Mouse (Mus musculus) heart, postnatal 0 days (tissue): ENCODE data around the gene Gm26602. TPM values are rescaled to one million over a fixed set of nuclear protein-coding genes. Genes with fewer than 3 reads are reported as not detected.

Experiments
- ATAC-seq: fragments of 200-750 bp; cut with Nextera tagmentation; 2 replicates; pipeline ENCODE4 v1.8.0; 2017; ENCODE audit warnings: low read depth, moderate number of reproducible peaks, moderate library complexity; ENCODE audit not compliant: insufficient read depth
- DNase-seq: peaks from one replicate; pipeline ENCODE4 v3.0.0-alpha.2; 2016; ENCODE audit warnings: low spot score
- H3K27ac ChIP-seq: fragments of 300-500 bp; sonication (generic); 2 replicates; pipeline ENCODE4 v1.5.1; 2014; ENCODE audit warnings: low read depth, mild to moderate bottlenecking
- H3K27me3 ChIP-seq: fragments of 300-500 bp; sonication (generic); 2 replicates; pipeline ENCODE4 v1.6.1; 2014; ENCODE audit warnings: low read length, mixed read lengths; ENCODE audit not compliant: control insufficient read depth, insufficient read depth
- H3K36me3 ChIP-seq: fragments of 300-500 bp; sonication (generic); replicated peaks from 2 replicates; pipeline ENCODE4 v1.6.1; 2014; ENCODE audit warnings: low read length, mixed read lengths; ENCODE audit not compliant: control insufficient read depth, insufficient read depth
- H3K4me1 ChIP-seq: fragments of 300-500 bp; sonication (generic); 2 replicates; pipeline ENCODE4 v1.6.1; 2014; ENCODE audit warnings: antibody characterized with exemption; ENCODE audit not compliant: control insufficient read depth, insufficient read depth
- H3K4me2 ChIP-seq: fragments of 300-500 bp; sonication (generic); 2 replicates; pipeline ENCODE4 v1.6.1; 2014; ENCODE audit warnings: low read depth, mild to moderate bottlenecking, low read length, moderate library complexity
- H3K4me3 ChIP-seq: fragments of 300-500 bp; sonication (generic); 2 replicates; pipeline ENCODE4 v1.5.1; 2014; ENCODE audit warnings: low read depth, low read length
- H3K9ac ChIP-seq: fragments of 300-500 bp; sonication (generic); replicated peaks from 2 replicates; pipeline ENCODE4 v1.6.1; 2014; ENCODE audit warnings: low read depth, low read length, mixed read lengths
- H3K9me3 ChIP-seq: fragments of 300-500 bp; sonication (generic); replicated peaks from 2 replicates; pipeline ENCODE4 v1.6.1; 2016; ENCODE audit warnings: low read length; ENCODE audit not compliant: control insufficient read depth
- CTCF ChIP-seq: IDR thresholded peaks from 2 replicates; pipeline ENCODE4 v1.5.1; 2016; ENCODE audit warnings: antibody characterized with exemption, control low read depth, low read depth
- EP300 ChIP-seq: IDR thresholded peaks from 2 replicates; pipeline ENCODE4 v1.6.1; 2016; ENCODE audit warnings: antibody characterized with exemption, low read depth
- WGBS: fragments of 180-500 bp; shearing (Covaris S2); extraction: QIAGEN DNeasy Blood & Tissue Kit; methylation state at CpG from one replicate; pipeline ENCODE4 v1.1.7; 2014; 5-methylcytosine and 5-hydroxymethylcytosine counted together
- polyA plus RNA-seq: library from polyadenylated mRNA; unstranded; fragments of >200 nt; fragmentation: Nextera tagmentation; extraction: Ambion mirVana; gene quantifications from 2 replicates; pipeline ENCODE4 v1.2.1, GENCODE M21; 2015
- total RNA-seq: library from RNA; depleted of rRNA; stranded (reverse); fragments of >200 nt; gene quantifications from 2 replicates; pipeline ENCODE4 v1.2.3, GENCODE M21; 2014; ENCODE audit warnings: low replicate concordance

Gm26602 gene
- total and polyA plus RNA-seq, 2 experiments from 2014 or later = 4.0 TPM; not detected in 1

DNA sequence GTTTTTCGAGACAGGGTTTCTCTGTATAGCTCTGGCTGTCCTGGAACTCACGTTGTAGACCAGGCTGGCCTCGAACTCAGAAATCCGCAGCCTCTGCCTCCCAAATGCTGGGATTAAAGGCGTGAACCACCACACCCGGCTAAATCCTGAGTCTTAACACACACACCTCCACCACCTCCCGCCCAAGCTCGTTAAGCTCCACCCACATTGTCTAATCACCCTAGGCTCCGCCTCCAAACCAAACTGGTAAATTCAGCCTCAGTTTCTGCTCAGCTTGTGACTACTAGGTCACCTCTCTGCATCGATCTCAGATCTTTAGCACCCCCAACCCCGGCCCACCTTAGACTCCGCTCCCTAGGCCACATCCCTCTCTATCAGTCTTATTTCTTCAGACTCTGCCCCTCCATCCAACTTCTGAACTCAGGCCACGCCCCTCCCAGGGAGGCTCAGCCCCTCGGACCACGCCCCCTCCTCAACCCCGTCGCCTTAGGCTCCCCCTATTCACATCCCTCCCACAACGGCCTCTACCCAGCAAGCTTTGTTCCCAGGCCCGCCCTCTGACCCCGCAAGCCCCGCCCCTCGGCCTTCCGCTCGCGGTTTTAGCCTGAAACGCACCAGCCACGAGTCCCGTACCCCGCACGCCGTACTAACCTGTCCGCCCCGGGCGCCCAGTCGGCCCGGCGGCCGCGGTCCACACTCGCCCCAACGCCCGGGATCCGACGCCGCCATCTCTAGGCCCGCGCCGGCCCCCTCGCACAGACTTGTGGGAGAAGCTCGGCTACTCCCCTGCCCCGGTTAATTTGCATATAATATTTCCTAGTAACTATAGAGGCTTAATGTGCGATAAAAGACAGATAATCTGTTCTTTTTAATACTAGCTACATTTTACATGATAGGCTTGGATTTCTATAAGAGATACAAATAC, 2.2 kb upstream of the Gm26602 start, which contains the start of gene Med16:
Med16 (minus strand) TSS at position 757 of the 925 bp plus-strand sequence.
- TF ChIP-seq EP300 = no peak; the same call in 1 of the 2 replicates
- no peak for TF ChIP-seq CTCF
- DNase-seq (peak; percentile 99), ATAC-seq (peak; percentile 98)
- Histone ChIP-seq H3K4me2 (peak within 1 kb of the TSS; percentile 52), H3K27ac (peak within 1 kb of the TSS; percentile 94), H3K36me3 (peaks cover 46% of the 10 kb centered on the region), H3K4me1 (peaks cover under 1% of the 10 kb centered on the region; the same call in 1 of the 2 replicates), H3K9me3 (no peaks in the 10 kb centered on the region), H3K9ac (peak within 1 kb of the TSS; percentile 82), H3K4me3 (peak within 1 kb of the TSS; percentile 74), H3K27me3 (no peaks in the 10 kb centered on the region)
- WGBS = 1% methylated on average over 52 of the region's 52 CpGs

GRCm38 (mm10) chr10:79909092-79909922, 1.3 kb upstream of the Gm26602 start:
- no peaks in the 10 kb centered on the region for H3K27me3 ChIP-seq
- H3K4me3 ChIP-seq = peak overlapping the region; percentile 74
- peaks cover 42% of the 10 kb centered on the region for H3K36me3 ChIP-seq

DNA sequence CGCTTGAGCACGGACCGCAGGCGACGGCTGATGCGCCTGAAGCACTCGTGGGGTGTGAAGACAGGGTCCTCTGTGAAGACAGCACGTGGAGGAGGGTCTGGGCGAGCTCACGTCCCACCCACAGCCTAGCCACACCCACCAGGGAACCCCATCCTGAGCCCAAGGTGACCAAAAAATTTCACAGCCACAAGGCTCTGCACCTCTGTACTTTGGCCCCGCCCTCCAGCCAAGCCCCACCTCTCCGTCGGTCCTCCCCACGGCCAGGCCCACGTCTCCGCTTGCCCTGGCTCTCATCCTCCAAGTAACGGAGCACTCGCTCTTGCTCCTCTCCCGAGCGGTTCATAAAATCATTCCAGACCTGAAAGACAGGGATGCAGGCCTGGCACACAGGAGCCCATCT, 1.8 kb downstream of the Gm26602 start:
- TF ChIP-seq EP300 (no peak), CTCF (no peak)
- no peak for ATAC-seq
- Histone ChIP-seq H3K9me3 (no peaks in the 10 kb centered on the region), H3K27me3 (peaks cover 1% of the 10 kb centered on the region), H3K9ac (no peak overlapping the region), H3K4me3 (no peak overlapping the region), H3K4me2 (no peak overlapping the region), H3K36me3 (peaks cover 20% of the 10 kb centered on the region), H3K4me1 (peaks cover 27% of the 10 kb centered on the region), H3K27ac (no peak overlapping the region)
- 70% methylated on average over 20 of the region's 20 CpGs for WGBS
- DNase-seq = no peak

More at GRCm38 (mm10) chr10:79909092-79909922, 1.3 kb upstream of the Gm26602 start:
- 22% methylated on average over 14 of the region's 14 CpGs for WGBS
- peaks cover 8% of the 10 kb centered on the region; the same call in 1 of the 2 replicates for H3K4me1 ChIP-seq
- peak overlapping the region; percentile 82 for H3K9ac ChIP-seq
- H3K9me3 ChIP-seq = no peaks in the 10 kb centered on the region
- H3K4me2 ChIP-seq = peak overlapping the region; percentile 52
- peak overlapping the region; percentile 94 for H3K27ac ChIP-seq
- DNase-seq (peak; percentile 53), ATAC-seq (no peak)
- no peak for TF ChIP-seq CTCF
- TF ChIP-seq EP300 = peak; percentile 62; the same call in 1 of the 2 replicates

DNA sequence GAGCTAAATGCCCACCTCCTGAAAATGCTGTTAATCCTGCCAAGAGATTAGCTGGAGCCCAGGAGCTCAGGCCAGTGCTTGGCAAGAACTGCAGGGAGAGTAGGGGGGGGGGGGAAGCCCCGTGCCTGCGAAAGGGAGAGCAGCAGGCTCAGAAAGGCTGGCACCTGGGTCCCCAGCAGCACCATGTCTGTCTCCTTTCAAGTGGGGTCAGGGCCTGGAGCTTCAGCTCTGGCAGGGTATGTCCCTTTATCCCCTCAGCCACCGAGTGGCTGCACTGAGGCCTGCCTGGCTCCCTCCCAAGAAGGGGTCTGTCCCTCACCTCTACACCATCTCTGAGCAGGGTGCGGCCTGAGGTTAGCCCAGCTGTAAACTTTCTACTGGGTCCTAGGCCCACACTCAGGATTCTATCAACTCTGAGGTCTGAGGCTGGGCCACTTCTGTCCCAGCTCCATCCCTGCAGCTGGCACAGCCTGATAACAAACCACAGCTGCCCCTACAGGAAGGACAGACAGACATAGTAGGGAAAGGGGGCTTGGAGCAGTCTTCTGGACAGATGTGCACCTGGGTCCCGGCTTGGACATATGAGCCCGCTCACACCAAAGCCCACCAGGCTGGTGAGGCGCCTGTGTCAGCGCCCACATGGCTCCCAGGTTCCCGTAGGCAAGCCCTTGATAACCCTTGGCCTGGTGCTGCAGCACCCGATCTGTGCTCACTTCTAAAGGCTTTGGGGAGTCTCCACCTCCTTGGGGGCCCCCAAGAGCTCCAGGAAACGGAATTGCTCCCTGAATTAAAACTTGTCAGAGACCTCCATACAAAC, 3.7 kb downstream of the Gm26602 start:
- Histone ChIP-seq H3K36me3 (peaks cover 20% of the 10 kb centered on the region), H3K4me2 (no peak overlapping the region), H3K9me3 (no peaks in the 10 kb centered on the region), H3K4me3 (no peak overlapping the region), H3K4me1 (peaks cover 27% of the 10 kb centered on the region), H3K27ac (0 out of 2 replicates have a peak overlapping the region, but pooled peaks have one; percentile 11), H3K9ac (peak overlapping the region; percentile 5; the same call in 1 of the 2 replicates), H3K27me3 (peaks cover 21% of the 10 kb centered on the region)
- WGBS = 58% methylated on average over 11 of the region's 11 CpGs
- no peak for TF ChIP-seq CTCF
- TF ChIP-seq EP300 = no peak
- peak; percentile 14; the same call in 1 of the 2 replicates for ATAC-seq
- no peak for DNase-seq
